Mouse (Mus musculus) midbrain, embryonic 11.5 days (tissue): Measurements from ENCODE around the gene Mvk. TPM values are rescaled to one million over a fixed set of nuclear protein-coding genes. Genes with fewer than 3 reads are reported as not detected.
A peak's percentile ranks its signal among the peaks of the same experiment; 100 is the strongest.

Source experiments
- ATAC-seq: fragments of 200-750 bp; cut with Nextera tagmentation; 2 replicates; pipeline ENCODE4 v1.8.0; 2017; ENCODE audit warnings: moderate TSS enrichment, moderate library complexity; ENCODE audit not compliant: low FRiP score
- DNase-seq: peaks from one replicate; pipeline ENCODE4 v3.0.0; 2015; ENCODE audit warnings: low spot score; ENCODE audit errors: missing footprints
- H3K27ac ChIP-seq: fragments of 300-500 bp; sonication (generic); 2 replicates; pipeline ENCODE4 v1.5.1; 2014; ENCODE audit warnings: low read depth, low read length
- H3K27me3 ChIP-seq: fragments of 300-500 bp; sonication (generic); 2 replicates; pipeline ENCODE4 v1.6.1; 2014; ENCODE audit warnings: mild to moderate bottlenecking, low read length, moderate library complexity, mixed read lengths; ENCODE audit not compliant: control insufficient read depth, insufficient read depth
- H3K36me3 ChIP-seq: fragments of 300-500 bp; sonication (generic); 2 replicates; pipeline ENCODE4 v1.6.1; 2014; ENCODE audit warnings: mild to moderate bottlenecking, low read length, moderate library complexity, mixed read lengths; ENCODE audit not compliant: control insufficient read depth, insufficient read depth
- H3K4me1 ChIP-seq: fragments of 300-500 bp; sonication (generic); 2 replicates; pipeline ENCODE4 v1.6.1; 2014; ENCODE audit warnings: low read length; ENCODE audit not compliant: control insufficient read depth, insufficient read depth
- H3K4me2 ChIP-seq: fragments of 300-500 bp; sonication (generic); 2 replicates; pipeline ENCODE4 v1.6.1; 2014; ENCODE audit warnings: mild to moderate bottlenecking, moderate library complexity
- H3K4me3 ChIP-seq: fragments of 300-500 bp; sonication (generic); 2 replicates; pipeline ENCODE4 v1.5.1; 2014; ENCODE audit warnings: low read depth, low read length
- H3K9ac ChIP-seq: fragments of 300-500 bp; sonication (generic); 2 replicates; pipeline ENCODE4 v1.6.1; 2014; ENCODE audit warnings: low read length
- H3K9me3 ChIP-seq: fragments of 300-500 bp; sonication (generic); 2 replicates; pipeline ENCODE4 v1.6.1; 2016; ENCODE audit warnings: low read length; ENCODE audit not compliant: control insufficient read depth
- WGBS: fragments of 180-500 bp; shearing (Covaris S2); extraction: QIAGEN DNeasy Blood & Tissue Kit; methylation state at CpG from one replicate; pipeline ENCODE4 v1.1.7; 2014; 5-methylcytosine and 5-hydroxymethylcytosine counted together
- polyA plus RNA-seq: library from polyadenylated mRNA; unstranded; fragments of >200 nt; fragmentation: Nextera tagmentation; extraction: Ambion mirVana; gene quantifications from 2 replicates; pipeline ENCODE4 v1.2.1, GENCODE M21; 2014

The Mvk gene
- polyA plus RNA-seq, result 62.5 and 63.3 TPM in 2 replicates

- peak; percentile 99 for ATAC-seq
- peak; percentile 99 for DNase-seq
- Histone ChIP-seq H3K4me2 (peak within 1 kb of the TSS; percentile 76), H3K4me1 (peaks cover 8% of the 10 kb centered on the region), H3K9me3 (no peaks in the 10 kb centered on the region), H3K4me3 (peak within 1 kb of the TSS; percentile 80), H3K27ac (no peak within 1 kb of the TSS), H3K9ac (peak within 1 kb of the TSS; percentile 87), H3K27me3 (no peaks in the 10 kb centered on the region), H3K36me3 (no peaks in the 10 kb centered on the region)
- 3% methylated on average over 43 of the region's 43 CpGs for WGBS
Measured at GRCm38 (mm10) chr5:114443566-114444367, at the start of gene Mvk, which contains the start of gene Mmab. Gene Mvk, plus strand, starts transcription at chr5:114444269. Gene Mmab, minus strand, starts transcription at chr5:114444060.

DNA sequence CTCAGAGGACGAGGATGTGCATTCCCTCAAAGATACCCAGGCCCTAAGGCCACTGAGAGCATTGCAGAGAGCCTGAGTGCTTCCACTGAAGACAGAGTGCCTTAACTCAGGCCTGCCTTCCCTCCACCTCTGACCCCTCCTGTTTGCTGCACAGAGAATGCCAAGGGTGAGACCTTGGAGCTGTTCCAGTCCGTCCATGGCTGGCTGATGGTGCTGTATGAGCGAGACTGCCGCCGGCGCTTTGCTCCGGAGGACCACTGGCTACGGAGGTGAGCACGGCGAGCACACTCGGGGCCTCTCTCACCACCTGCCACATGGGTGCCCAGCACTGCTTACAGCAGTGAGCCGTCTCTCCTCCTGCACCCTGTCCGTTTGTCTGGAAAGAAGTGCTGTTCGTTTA is 37.5 kb upstream of the Mvk start:
- ATAC-seq (no peak), DNase-seq (no peak)

GRCm38 (mm10) chr5:114407269-114407668 is 36.8 kb upstream of the Mvk start:
- no peak overlapping the region for H3K4me3 ChIP-seq
- H3K36me3 ChIP-seq, result peaks cover 56% of the 10 kb centered on the region
- H3K4me2 ChIP-seq, result no peak overlapping the region
- no peaks in the 10 kb centered on the region for H3K27me3 ChIP-seq
- no peaks in the 10 kb centered on the region for H3K9me3 ChIP-seq
- H3K4me1 ChIP-seq, result no peaks in the 10 kb centered on the region
- H3K9ac ChIP-seq, result no peak overlapping the region
- H3K27ac ChIP-seq, result no peak overlapping the region
- no peak for DNase-seq
- WGBS, result 91% methylated on average over 10 of the region's 10 CpGs
- no peak for ATAC-seq

More for the DNA sequence above, 37.5 kb upstream of the Mvk start:
- Histone ChIP-seq H3K4me1 (no peaks in the 10 kb centered on the region), H3K36me3 (peaks cover 52% of the 10 kb centered on the region), H3K9ac (no peak overlapping the region), H3K27me3 (no peaks in the 10 kb centered on the region), H3K9me3 (no peaks in the 10 kb centered on the region), H3K27ac (no peak overlapping the region), H3K4me3 (no peak overlapping the region), H3K4me2 (no peak overlapping the region)
- 91% methylated on average over 14 of the region's 14 CpGs for WGBS

- no peaks in the 10 kb centered on the region for H3K27me3 ChIP-seq
- no peaks in the 10 kb centered on the region for H3K9me3 ChIP-seq
- no peaks in the 10 kb centered on the region for H3K4me1 ChIP-seq
- no peak overlapping the region for H3K4me2 ChIP-seq
- 92% methylated on average over 9 of the region's 9 CpGs for WGBS
- DNase-seq (no peak), ATAC-seq (no peak)
- no peak overlapping the region for H3K9ac ChIP-seq
- no peak overlapping the region for H3K27ac ChIP-seq
- no peak overlapping the region for H3K4me3 ChIP-seq
- peaks cover 57% of the 10 kb centered on the region for H3K36me3 ChIP-seq
Measured at GRCm38 (mm10) chr5:114407810-114408209, 36.3 kb upstream of the Mvk start.

DNA sequence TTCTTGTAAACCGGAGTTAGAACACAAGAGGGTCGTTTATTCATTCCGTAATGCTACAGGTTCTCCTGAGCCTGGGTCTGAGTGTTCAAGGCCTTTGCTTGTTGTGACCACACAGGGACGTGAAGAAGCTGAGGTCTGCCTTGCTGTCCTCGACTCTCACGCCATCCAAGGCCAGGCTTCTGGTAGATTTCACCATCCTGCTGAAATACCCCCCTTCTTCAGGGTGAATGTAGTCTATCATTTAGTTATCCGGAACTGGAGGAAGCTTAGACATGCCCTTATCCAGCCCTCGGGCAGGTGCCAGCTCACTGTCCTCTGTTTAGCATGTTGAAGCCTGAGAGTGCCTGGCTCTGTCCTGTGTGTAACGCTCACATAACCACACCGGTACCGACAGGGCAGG is 35.2 kb upstream of the Mvk start:
- H3K9ac ChIP-seq, result no peak overlapping the region
- ATAC-seq, result no peak
- H3K4me2 ChIP-seq, result no peak overlapping the region
- H3K4me3 ChIP-seq, result no peak overlapping the region
- no peak for DNase-seq
- H3K4me1 ChIP-seq, result no peaks in the 10 kb centered on the region
- no peaks in the 10 kb centered on the region for H3K9me3 ChIP-seq
- WGBS, result 97% methylated on average over 11 of the region's 11 CpGs
- H3K36me3 ChIP-seq, result peaks cover 51% of the 10 kb centered on the region
- H3K27me3 ChIP-seq, result no peaks in the 10 kb centered on the region
- H3K27ac ChIP-seq, result no peak overlapping the region

DNA sequence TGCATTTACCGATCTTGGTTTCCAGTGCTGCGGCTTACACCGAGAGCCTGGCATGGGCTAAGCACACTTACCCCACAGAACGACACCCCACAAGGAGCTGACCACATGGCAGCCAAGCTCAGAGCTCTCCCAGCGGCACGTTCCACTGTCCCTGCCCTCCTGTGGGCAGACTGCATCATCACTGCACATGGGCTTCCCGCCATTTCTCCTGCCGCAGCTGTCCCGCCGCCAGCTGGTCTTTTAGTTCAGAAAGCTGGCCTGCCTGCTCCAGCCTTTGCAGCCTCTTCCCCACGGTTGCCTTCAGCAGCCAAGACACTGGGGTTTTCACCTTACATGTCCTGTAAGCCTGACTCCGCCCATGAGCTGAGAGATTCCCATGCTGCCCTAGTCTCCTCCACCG is 33.6 kb upstream of the Mvk start:
- no peaks in the 10 kb centered on the region for H3K4me1 ChIP-seq
- WGBS, result 88% methylated on average over 13 of the region's 13 CpGs
- H3K36me3 ChIP-seq, result peaks cover 50% of the 10 kb centered on the region
- ATAC-seq, result no peak
- no peaks in the 10 kb centered on the region for H3K9me3 ChIP-seq
- no peak overlapping the region for H3K9ac ChIP-seq
- H3K27ac ChIP-seq, result no peak overlapping the region
- no peak for DNase-seq
- H3K4me3 ChIP-seq, result no peak overlapping the region
- no peak overlapping the region for H3K4me2 ChIP-seq
- no peaks in the 10 kb centered on the region for H3K27me3 ChIP-seq

GRCm38 (mm10) chr5:114412361-114412998 is 31.6 kb upstream of the Mvk start:
- Histone ChIP-seq H3K27me3 (no peaks in the 10 kb centered on the region), H3K4me1 (no peaks in the 10 kb centered on the region), H3K4me2 (no peak overlapping the region), H3K27ac (no peak overlapping the region), H3K4me3 (no peak overlapping the region), H3K9ac (no peak overlapping the region), H3K9me3 (no peaks in the 10 kb centered on the region), H3K36me3 (peaks cover 53% of the 10 kb centered on the region)
- DNase-seq (no peak), ATAC-seq (no peak)
- 82% methylated on average over 23 of the region's 23 CpGs for WGBS

DNA sequence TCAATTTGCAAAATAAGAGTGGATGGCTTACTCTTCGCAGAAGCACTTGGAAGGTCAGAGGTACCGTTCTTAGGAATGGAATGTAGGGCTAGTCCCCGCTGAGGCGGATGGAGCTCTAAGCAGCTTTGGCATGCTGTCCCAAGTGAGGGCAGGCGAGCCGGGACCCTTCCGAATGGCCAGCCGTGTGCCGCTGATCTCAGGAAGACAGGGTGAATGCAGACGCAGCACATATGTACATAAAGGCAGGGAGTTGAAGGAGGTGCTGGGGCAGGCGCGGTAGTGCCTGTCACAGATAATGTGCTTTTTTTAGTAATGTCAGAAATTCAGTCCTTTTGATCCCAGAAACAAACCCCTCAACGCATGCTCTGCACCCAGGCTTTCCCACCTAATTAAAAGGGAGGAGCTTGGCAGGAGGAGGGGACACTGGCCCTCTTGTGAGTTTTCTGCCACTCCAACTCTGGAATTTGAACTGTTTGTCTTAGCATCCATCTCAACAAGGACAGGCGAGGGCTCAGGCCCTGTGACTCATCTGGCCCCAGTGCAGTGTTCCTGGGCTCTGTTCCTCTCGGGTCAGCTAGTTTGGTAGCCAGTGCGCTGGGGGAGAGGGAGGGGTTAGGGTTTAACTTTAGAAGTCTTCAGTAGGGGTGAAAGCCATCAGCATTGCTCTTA is 30.9 kb upstream of the Mvk start:
- Histone ChIP-seq H3K9ac (no peak overlapping the region), H3K27me3 (no peaks in the 10 kb centered on the region), H3K4me3 (no peak overlapping the region), H3K36me3 (peaks cover 47% of the 10 kb centered on the region), H3K27ac (no peak overlapping the region), H3K4me2 (no peak overlapping the region), H3K9me3 (no peaks in the 10 kb centered on the region), H3K4me1 (no peaks in the 10 kb centered on the region)
- WGBS, result 80% methylated on average over 16 of the region's 16 CpGs
- DNase-seq (no peak), ATAC-seq (no peak)

- H3K9me3 ChIP-seq, result no peaks in the 10 kb centered on the region
- no peak for ATAC-seq
- no peak overlapping the region for H3K9ac ChIP-seq
- H3K4me3 ChIP-seq, result no peak overlapping the region
- no peak for DNase-seq
- no peaks in the 10 kb centered on the region for H3K27me3 ChIP-seq
- peaks cover 49% of the 10 kb centered on the region for H3K36me3 ChIP-seq
- H3K4me2 ChIP-seq, result no peak overlapping the region
- no peak overlapping the region for H3K27ac ChIP-seq
- 98% methylated on average over 5 of the region's 5 CpGs for WGBS
- H3K4me1 ChIP-seq, result no peaks in the 10 kb centered on the region
Measured at GRCm38 (mm10) chr5:114415606-114416005, 28.5 kb upstream of the Mvk start.
